Mouse (Mus musculus) forebrain, postnatal 0 days (tissue): ENCODE data around the gene Zbtb20. TPM values are rescaled to one million over a fixed set of nuclear protein-coding genes. Genes with fewer than 3 reads are reported as not detected.

Source experiments
- ATAC-seq: fragments of 200-750 bp; cut with Nextera tagmentation; 2 replicates; pipeline ENCODE4 v1.8.0; 2017; ENCODE audit warnings: mild to moderate bottlenecking, moderate library complexity
- DNase-seq: peaks from one replicate; pipeline ENCODE4 v3.0.0-alpha.2; 2015
- H3K27ac ChIP-seq: fragments of 300-500 bp; sonication (generic); 2 replicates; pipeline ENCODE4 v1.5.1; 2014; ENCODE audit warnings: low read depth, mild to moderate bottlenecking, antibody characterized with exemption, low read length, moderate library complexity, mixed read lengths
- H3K27me3 ChIP-seq: fragments of 300-500 bp; sonication (generic); 2 replicates; pipeline ENCODE4 v1.6.1; 2014; ENCODE audit warnings: mild to moderate bottlenecking, low read length, mixed read lengths; ENCODE audit not compliant: insufficient read depth
- H3K36me3 ChIP-seq: fragments of 300-500 bp; sonication (generic); 2 replicates; pipeline ENCODE4 v1.6.1; 2014; ENCODE audit warnings: mild to moderate bottlenecking, moderate library complexity; ENCODE audit not compliant: insufficient read depth
- H3K4me1 ChIP-seq: fragments of 300-500 bp; sonication (generic); 2 replicates; pipeline ENCODE4 v1.6.1; 2014; ENCODE audit warnings: antibody characterized with exemption; ENCODE audit not compliant: insufficient read depth
- H3K4me2 ChIP-seq: fragments of 300-500 bp; sonication (generic); 2 replicates; pipeline ENCODE4 v1.6.1; 2014; ENCODE audit warnings: low read depth, mild to moderate bottlenecking, moderate library complexity
- H3K4me3 ChIP-seq: fragments of 300-500 bp; sonication (generic); 2 replicates; pipeline ENCODE4 v1.5.1; 2014; ENCODE audit warnings: low read depth, low read length, mixed read lengths
- H3K9ac ChIP-seq: fragments of 300-500 bp; sonication (generic); 2 replicates; pipeline ENCODE4 v1.6.1; 2014; ENCODE audit warnings: mild to moderate bottlenecking
- H3K9me3 ChIP-seq: fragments of 300-500 bp; sonication (generic); 2 replicates; pipeline ENCODE4 v1.6.1; 2016; ENCODE audit warnings: low read length
- CTCF ChIP-seq: sonication (generic); IDR thresholded peaks from 2 replicates; pipeline ENCODE4 v1.5.1; 2016; ENCODE audit warnings: antibody characterized with exemption, control low read depth, low read depth
- WGBS: fragments of 180-500 bp; shearing (Covaris S2); extraction: QIAGEN DNeasy Blood & Tissue Kit; methylation state at CpG from one replicate; pipeline ENCODE4 v1.1.7; 2014; 5-methylcytosine and 5-hydroxymethylcytosine counted together
- polyA plus RNA-seq: library from polyadenylated mRNA; unstranded; fragments of >200 nt; fragmentation: Nextera tagmentation; extraction: Ambion mirVana; gene quantifications from 2 replicates; pipeline ENCODE4 v1.2.1, GENCODE M21; 2015
- total RNA-seq: library from RNA; depleted of rRNA; stranded (reverse); fragments of >200 nt; gene quantifications from 2 replicates; pipeline ENCODE4 v1.2.3, GENCODE M21; 2014

The Zbtb20 gene
- total and polyA plus RNA-seq, 2 experiments from 2014 or later, result 63.4 to 90.9 TPM

- no peak for ATAC-seq
- no peak for TF ChIP-seq CTCF
- Histone ChIP-seq H3K4me3 (peak overlapping the region; percentile 11), H3K36me3 (no peaks in the 10 kb centered on the region), H3K4me1 (peaks cover 6% of the 10 kb centered on the region; the same call in 1 of the 2 replicates), H3K9ac (0 out of 2 replicates have a peak overlapping the region, but pooled peaks have one; percentile 2), H3K27ac (0 out of 2 replicates have a peak overlapping the region, but pooled peaks have one; percentile 42), H3K9me3 (no peaks in the 10 kb centered on the region), H3K4me2 (peak overlapping the region; percentile 36), H3K27me3 (no peaks in the 10 kb centered on the region)
- 18% methylated on average over 4 of the region's 4 CpGs for WGBS
- DNase-seq, result peak; percentile 35
These were observed 34.3 kb downstream of the Zbtb20 start for GRCm38 (mm10) chr16:42910016-42910415.

GRCm38 (mm10) chr16:42910716-42911115 lies 35.0 kb downstream of the Zbtb20 start:
- peak overlapping the region; percentile 45; the same call in 1 of the 2 replicates for H3K27ac ChIP-seq
- TF ChIP-seq CTCF, result no peak
- 45% methylated on average over 3 of the region's 3 CpGs for WGBS
- DNase-seq (no peak), ATAC-seq (no peak)
- peak overlapping the region; percentile 36 for H3K4me2 ChIP-seq
- no peaks in the 10 kb centered on the region for H3K36me3 ChIP-seq
- H3K27me3 ChIP-seq, result no peaks in the 10 kb centered on the region
- peaks cover 6% of the 10 kb centered on the region; the same call in 1 of the 2 replicates for H3K4me1 ChIP-seq
- H3K9ac ChIP-seq, result no peak overlapping the region
- no peak overlapping the region for H3K4me3 ChIP-seq
- no peaks in the 10 kb centered on the region for H3K9me3 ChIP-seq

GRCm38 (mm10) chr16:42911326-42911725 lies 35.6 kb downstream of the Zbtb20 start:
- no peak overlapping the region for H3K27ac ChIP-seq
- no peak overlapping the region for H3K4me2 ChIP-seq
- H3K4me3 ChIP-seq, result no peak overlapping the region
- peaks cover 6% of the 10 kb centered on the region; the same call in 1 of the 2 replicates for H3K4me1 ChIP-seq
- no peak overlapping the region for H3K9ac ChIP-seq
- TF ChIP-seq CTCF, result no peak
- H3K36me3 ChIP-seq, result no peaks in the 10 kb centered on the region
- H3K27me3 ChIP-seq, result no peaks in the 10 kb centered on the region
- DNase-seq (no peak), ATAC-seq (no peak)
- no peaks in the 10 kb centered on the region for H3K9me3 ChIP-seq
- 50% methylated on average over 4 of the region's 4 CpGs for WGBS

GRCm38 (mm10) chr16:42911815-42912214 lies 36.1 kb downstream of the Zbtb20 start:
- no peak for ATAC-seq
- Histone ChIP-seq H3K4me1 (peaks cover 4% of the 10 kb centered on the region; the same call in 1 of the 2 replicates), H3K27me3 (no peaks in the 10 kb centered on the region), H3K9ac (no peak overlapping the region), H3K9me3 (no peaks in the 10 kb centered on the region), H3K4me3 (no peak overlapping the region), H3K27ac (no peak overlapping the region), H3K4me2 (no peak overlapping the region), H3K36me3 (no peaks in the 10 kb centered on the region)
- TF ChIP-seq CTCF, result no peak
- no peak for DNase-seq
- WGBS, result 70% methylated on average over 5 of the region's 5 CpGs

- Histone ChIP-seq H3K9ac (no peak overlapping the region), H3K9me3 (no peaks in the 10 kb centered on the region), H3K4me3 (no peak overlapping the region), H3K4me1 (0 out of 2 replicates have a peak, but pooled peaks cover 2% of the 10 kb centered on the region), H3K27ac (no peak overlapping the region), H3K27me3 (no peaks in the 10 kb centered on the region), H3K4me2 (no peak overlapping the region), H3K36me3 (no peaks in the 10 kb centered on the region)
- WGBS, result 46% methylated on average over 8 of the region's 8 CpGs
- ATAC-seq (no peak), DNase-seq (no peak)
- no peak for TF ChIP-seq CTCF
These were observed 37.6 kb downstream of the Zbtb20 start for GRCm38 (mm10) chr16:42913291-42913690.

GRCm38 (mm10) chr16:42914457-42915085 lies 38.9 kb downstream of the Zbtb20 start:
- Histone ChIP-seq H3K4me3 (no peak overlapping the region), H3K27me3 (no peaks in the 10 kb centered on the region), H3K27ac (0 out of 2 replicates have a peak overlapping the region, but pooled peaks have one; percentile 1), H3K9me3 (no peaks in the 10 kb centered on the region), H3K9ac (no peak overlapping the region), H3K4me2 (no peak overlapping the region), H3K4me1 (0 out of 2 replicates have a peak, but pooled peaks cover 2% of the 10 kb centered on the region), H3K36me3 (no peaks in the 10 kb centered on the region)
- WGBS, result 28% methylated on average over 8 of the region's 8 CpGs
- DNase-seq (peak; percentile 74), ATAC-seq (peak; percentile 91)
- peak; percentile 63 for TF ChIP-seq CTCF

- no peak overlapping the region for H3K27ac ChIP-seq
- no peaks in the 10 kb centered on the region for H3K4me1 ChIP-seq
- 88% methylated on average over 5 of the region's 5 CpGs for WGBS
- no peak for DNase-seq
- H3K4me2 ChIP-seq, result no peak overlapping the region
- no peaks in the 10 kb centered on the region for H3K27me3 ChIP-seq
- no peak overlapping the region for H3K9ac ChIP-seq
- ATAC-seq, result no peak
- TF ChIP-seq CTCF, result no peak
- H3K36me3 ChIP-seq, result no peaks in the 10 kb centered on the region
- H3K4me3 ChIP-seq, result no peak overlapping the region
- no peaks in the 10 kb centered on the region for H3K9me3 ChIP-seq
These were observed 44.5 kb downstream of the Zbtb20 start for GRCm38 (mm10) chr16:42919992-42920760.
